Mouse (Mus musculus): Measurements from ENCODE around the gene Negr1. TPM values are rescaled to one million over a fixed set of nuclear protein-coding genes. Genes with fewer than 3 reads are reported as not detected.

Negr1 gene
- total RNA-seq, 2 experiments from 2014 or later = not detected

DNA sequence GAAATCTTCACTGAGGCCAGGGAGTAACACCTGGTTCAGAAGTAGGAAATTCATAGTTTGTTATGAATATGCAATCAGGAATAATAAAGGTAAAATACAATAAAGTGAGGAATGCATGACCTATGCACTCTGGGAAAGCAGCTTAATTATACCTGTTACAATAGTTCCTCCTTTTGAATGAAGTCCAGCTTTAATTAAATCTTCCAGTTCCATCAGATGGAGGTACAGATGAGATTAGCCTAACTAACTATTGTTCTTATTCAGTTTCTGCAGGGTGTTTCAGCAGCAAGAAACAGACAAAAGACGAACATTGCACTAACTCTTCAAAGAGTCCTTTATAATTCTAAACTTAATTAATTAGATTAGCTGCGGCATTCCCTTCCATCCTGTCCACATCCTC, 787.9 kb downstream of the Negr1 start:
- ATAC-seq (replicated peaks; ENCODE audit: poor library complexity) = no peak

DNA sequence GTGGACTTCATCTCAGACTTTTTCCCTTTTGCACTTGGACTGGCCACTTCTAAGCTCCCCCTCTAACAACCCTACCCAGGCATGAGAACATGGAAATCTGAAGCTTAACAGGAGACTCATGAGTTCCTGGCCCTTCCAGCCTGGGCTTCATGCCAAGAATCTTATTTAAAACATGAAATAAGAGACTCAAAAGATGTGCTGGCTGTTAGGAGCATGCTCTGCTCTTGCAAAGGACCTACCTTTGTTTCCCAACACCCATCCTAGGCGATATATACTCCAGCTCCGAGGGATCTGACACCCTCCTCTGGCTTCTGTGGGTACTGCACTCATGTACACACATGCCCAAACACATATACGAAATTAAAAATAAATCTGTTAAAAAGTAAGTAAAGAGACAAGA, 797.3 kb downstream of the Negr1 start:
- peak; percentile 66 for ATAC-seq (replicated peaks; ENCODE audit: poor library complexity)

DNA sequence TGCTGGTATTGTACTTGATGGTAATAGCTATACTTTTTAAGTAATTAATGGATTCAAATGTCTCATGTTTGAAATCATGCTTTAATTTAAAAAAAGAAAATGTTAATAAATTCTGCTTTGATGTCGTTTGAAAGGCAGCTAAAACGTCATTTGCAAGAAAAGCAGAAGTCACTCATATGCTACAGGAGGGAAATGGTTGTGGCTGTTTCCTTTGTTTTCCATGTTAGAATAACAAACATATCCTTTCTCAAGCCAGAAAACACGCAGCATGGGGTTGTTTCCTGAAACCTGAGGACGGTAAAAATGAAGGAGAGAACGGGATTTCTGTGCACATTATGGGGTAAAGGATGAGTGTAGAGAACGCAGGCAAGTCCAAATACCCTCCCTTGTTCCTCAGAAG, 798.2 kb downstream of the Negr1 start:
- ATAC-seq (replicated peaks; ENCODE audit: poor library complexity) = peak; percentile 70
